Mouse (Mus musculus): ENCODE measurements around the gene Svs5.

Svs5 gene

GRCm38 (mm10) chr2:164372408-164373053 lies 40.0 kb downstream of the Svs5 start:
- ChIA-PET POLR2A (no interaction called here), CTCF (no interaction called here)

DNA sequence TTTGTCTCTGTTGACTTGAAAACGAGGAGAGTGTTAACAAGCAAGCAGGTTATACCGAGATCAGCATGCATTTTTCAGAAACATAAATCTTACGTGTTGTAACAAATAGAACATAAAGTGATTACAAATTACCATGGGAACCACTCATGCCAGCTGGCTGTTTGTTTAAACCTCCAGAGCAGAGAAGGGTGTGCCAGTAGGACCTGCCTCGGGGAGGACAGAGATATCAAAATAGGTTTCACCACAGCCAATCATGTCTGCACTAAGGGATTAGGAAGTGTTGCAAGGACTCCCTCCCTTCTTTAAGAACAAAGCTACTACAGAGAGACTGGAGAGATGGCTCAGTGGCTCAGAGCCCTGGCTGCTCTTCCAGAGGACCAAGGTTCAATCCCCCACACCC lies 40.6 kb downstream of the Svs5 start:
- ChIA-PET POLR2A (no interaction called here), CTCF (no interaction called here)

GRCm38 (mm10) chr2:164377478-164378426 lies 45.2 kb downstream of the Svs5 start:
- CTCF ChIA-PET = interaction anchor here (0.6 to 1.0 kb wide), 4 partner anchors 12 to 75 kb away, joined by 3 to 5 read pairs (median 3); partner anchors contain the start of gene Slpi (in 3 of the 4)
- POLR2A ChIA-PET = interaction anchor here in 1 of 4 experiments (0.9 kb wide), 1 partner anchor 12 kb away, joined by 3 read pairs; the partner anchor contains the start of gene Slpi

DNA sequence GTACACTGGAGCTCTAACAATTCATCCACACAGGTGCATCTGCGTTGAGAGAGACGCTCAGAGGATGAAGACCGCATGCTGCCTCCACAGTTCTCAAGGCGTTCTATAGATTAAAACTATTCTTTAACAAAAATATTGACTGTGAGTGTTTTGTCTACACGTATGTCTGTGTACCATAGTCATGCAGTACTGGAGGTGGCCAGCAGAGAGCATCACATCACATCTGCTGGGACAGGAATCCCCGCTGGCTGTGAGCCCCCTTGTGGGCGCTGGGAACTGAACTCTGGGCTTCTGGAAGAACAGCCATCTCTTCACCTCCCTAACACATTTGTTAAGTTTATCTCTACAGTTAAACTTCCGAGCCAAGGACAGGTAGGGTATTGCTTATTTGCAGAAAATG lies 49.2 kb downstream of the Svs5 start:
- ChIA-PET POLR2A (interaction anchor here in 1 of 4 experiments (1.2 kb wide), 1 partner anchor 23 kb away, joined by 3 read pairs; no protein-coding TSS in a partner anchor), CTCF (interaction anchor here in 3 of 4 experiments (0.6 to 2.0 kb wide), 7 partner anchors 8 to 1212 kb away, joined by 3 to 17 read pairs (median 4); partner anchors contain the start of genes Slpi (in 2 of the 3) and Matn4 (in 1 of the 3))

- CTCF ChIA-PET = interaction anchor here in 3 of 4 experiments (0.5 to 2.1 kb wide), 6 partner anchors 10 to 296 kb away, joined by 3 to 8 read pairs (median 3); partner anchors contain the start of gene Matn4 (in 1 of the 3)
- POLR2A ChIA-PET = interaction anchor here in 1 of 4 experiments (1.2 kb wide), 1 partner anchor 21 kb away, joined by 3 read pairs; no protein-coding TSS in a partner anchor
Observed at GRCm38 (mm10) chr2:164382971-164383370, 50.4 kb downstream of the Svs5 start.

Measured in embryonic stem cell, embryonic (primary cell).